Mouse (Mus musculus) kidney, postnatal 36 days (tissue): Measurements from ENCODE around the gene Naa20.

Source experiments
- DNase-seq, 2 experiments: peaks; one replicate each; pipeline ENCODE4 v3.0.0; 2021 to 2022; ENCODE audit warnings: mixed read lengths in 2 of 2

Naa20 gene

DNA sequence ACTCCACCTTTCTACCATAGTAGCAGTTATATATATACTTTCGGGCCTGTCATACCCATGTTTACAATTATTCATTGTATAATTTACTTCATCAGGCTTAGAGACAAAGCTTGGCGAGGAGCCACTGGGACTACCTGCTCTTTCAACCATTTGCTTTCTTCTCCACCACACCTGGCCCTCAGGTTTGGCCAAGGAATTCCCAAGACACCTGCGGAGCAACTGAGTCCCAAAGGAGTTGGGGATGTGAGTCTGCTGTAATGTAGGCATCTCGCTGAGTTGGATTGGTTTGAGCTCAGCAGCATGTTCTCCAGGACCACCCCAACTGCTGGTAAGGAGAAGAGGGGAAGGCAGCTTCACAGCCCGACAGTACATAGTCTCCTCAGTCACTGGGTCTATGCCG lies at the start of gene Naa20:
Gene Naa20, plus strand, starts transcription at position 239 of the 400 bp plus-strand sequence.
- DNase-seq = no peak

DNA sequence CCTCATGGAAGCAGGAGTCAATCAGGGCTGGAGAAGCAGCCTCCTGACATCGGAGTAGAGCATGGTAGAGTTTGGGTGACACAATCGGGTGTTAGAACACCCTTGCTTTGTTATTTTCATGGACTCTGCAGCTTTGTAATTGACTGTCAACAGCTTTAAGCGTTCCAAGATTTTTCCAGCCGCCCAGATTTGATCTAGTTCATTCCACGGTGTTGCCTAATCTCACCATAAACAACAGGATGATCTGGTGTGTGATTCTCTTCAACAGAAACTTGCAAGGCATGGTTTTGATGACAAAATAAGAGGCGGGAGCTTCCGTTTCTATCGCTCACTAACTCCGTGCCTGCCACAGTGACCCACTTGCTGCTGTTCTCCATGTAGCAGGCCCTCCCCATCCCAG lies 46.1 kb upstream of the Naa20 start:
- no peak for DNase-seq

- peak in 1 of 2 experiments; percentile 59 for DNase-seq
Measured at GRCm38 (mm10) chr2:145857864-145858263, 44.0 kb upstream of the Naa20 start.

- peak; percentile 70 to 76 for DNase-seq
Measured at GRCm38 (mm10) chr2:145859442-145859931, 42.4 kb upstream of the Naa20 start.

DNA sequence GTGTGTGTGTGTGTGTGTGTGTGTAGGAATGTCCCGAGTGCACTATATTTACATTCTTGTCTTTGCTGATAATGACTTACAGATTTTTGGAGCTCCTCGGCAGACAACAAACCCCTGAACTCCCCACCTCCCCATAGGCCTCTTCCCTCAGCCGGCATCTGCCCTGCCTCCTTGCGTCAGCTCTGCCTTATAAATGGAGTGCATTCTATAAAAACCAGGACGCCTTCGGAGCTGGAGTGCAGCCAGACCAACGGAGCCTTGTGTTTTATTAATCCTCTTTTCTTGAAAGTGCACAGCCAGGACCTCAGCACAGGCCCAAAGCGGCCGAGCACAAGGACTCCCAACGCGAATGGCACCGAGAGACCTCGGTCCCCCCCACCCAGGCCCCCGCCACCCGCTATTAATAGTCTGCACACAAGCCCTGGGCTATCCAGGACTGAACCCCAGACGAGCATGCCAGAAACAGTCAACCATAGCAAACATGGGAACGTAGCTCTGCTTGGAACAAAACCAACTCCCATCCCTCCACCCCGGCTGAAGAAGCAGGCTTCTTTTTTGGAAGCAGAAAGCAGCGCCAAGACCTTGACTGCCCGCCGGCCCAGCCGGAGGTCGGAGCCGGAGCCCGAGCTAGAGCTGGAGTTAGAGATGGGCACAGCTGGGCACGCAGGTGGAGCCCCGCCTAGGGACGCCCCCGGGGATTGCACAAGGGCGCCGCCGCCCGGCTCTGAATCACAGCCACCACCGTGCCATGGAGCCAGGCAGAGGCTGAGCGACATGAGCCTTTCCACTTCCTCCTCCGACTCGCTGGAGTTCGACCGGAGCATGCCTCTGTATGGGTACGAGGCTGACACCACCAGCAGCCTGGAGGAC lies 41.7 kb upstream of the Naa20 start:
- DNase-seq = peak; percentile 90 to 91

GRCm38 (mm10) chr2:145861193-145862123 lies 40.4 kb upstream of the Naa20 start:
- peak; percentile 54 to 66 for DNase-seq

DNA sequence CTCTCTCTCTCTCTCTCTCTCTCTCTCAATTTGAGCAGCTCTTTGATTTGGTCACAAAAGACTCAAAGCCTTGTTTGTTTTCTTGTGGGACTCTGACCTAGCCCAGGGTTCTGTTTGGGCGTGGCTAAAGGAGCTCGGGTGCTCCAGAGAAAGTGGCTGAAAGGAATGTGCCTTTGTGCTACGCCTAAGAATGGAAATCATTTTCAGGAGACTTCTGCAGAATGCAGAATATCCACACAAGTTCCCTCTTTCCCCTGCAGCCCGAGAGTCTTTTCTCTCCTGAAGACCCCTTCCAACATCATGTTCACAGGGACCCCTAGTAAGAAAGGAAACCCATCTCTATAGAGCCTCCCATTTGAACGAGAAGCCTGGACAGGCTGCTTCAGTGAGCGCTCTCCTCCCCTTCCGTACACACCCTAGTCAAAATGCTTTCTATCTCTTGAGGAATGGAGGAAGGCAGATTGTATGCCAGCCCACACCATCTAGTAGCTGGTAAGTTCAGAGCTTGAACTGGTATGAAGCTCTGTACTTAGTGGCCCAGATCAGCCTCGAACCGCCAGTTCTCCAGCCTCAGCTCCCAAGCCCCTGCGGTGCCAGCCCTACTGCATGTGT lies 39.6 kb upstream of the Naa20 start:
- peak; percentile 79 to 86 for DNase-seq

- DNase-seq = no peak
Measured at GRCm38 (mm10) chr2:145865344-145865743, 36.6 kb upstream of the Naa20 start.

- DNase-seq = no peak
Measured at GRCm38 (mm10) chr2:145866238-145866637, 35.7 kb upstream of the Naa20 start.

DNA sequence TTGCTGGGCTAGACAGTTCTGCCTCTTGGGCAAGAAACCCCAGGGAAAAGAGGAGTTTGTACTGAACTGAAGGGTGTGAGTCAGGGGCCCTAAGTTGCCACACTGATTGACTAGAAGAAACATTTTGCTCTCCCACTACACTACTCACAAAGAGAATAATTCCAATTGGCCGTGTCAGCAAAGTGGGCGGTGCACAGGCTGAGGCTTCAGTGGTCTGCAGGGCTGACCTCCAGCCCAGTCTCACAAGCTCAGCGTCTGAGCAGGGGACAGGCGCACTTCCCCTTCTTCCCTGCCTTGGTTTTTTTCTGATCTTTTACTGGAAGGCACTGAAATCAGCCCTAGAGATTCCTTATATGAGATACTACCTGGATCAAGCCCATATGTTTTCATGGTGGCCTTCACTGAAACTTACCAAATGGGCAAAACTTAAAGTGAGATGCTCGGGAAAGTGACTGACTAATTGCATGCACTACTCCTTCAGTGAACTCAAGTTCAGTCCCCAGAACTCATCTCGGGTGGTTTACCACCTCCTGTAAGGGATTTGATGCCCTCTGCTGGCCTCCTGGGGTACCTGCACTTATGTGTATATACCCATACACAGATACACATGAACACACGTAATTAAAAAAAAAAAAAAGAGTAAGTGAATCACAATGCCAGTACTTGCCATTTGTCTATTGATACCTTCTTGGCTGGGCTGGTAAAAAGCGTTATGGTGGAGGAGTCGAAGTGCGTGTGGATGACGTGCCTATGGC lies 35.0 kb upstream of the Naa20 start:
- no peak for DNase-seq

GRCm38 (mm10) chr2:145871308-145871707 lies 30.6 kb upstream of the Naa20 start:
- DNase-seq = no peak

- DNase-seq = peak in 1 of 2 experiments; percentile 30
Measured at GRCm38 (mm10) chr2:145872099-145872498, 29.8 kb upstream of the Naa20 start.

DNA sequence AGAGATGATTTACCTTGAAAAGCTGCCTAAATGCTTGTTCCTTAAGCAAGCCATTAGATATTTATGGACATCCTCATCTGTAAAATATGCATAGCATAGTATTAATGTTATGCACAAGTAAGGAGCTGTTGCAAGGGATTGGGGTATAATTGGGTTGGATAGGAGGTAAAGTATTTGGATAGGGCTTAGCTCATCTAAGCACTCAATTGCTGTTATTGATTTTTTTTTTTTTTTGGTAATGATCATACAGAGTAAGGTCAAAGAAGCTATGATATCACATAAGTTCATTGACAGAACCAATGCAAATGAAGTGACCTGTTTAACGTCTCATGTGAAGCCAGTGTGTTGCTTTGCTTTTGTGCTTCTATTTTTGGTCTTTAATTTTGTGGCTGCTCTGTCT lies 27.9 kb upstream of the Naa20 start:
- DNase-seq = no peak

DNA sequence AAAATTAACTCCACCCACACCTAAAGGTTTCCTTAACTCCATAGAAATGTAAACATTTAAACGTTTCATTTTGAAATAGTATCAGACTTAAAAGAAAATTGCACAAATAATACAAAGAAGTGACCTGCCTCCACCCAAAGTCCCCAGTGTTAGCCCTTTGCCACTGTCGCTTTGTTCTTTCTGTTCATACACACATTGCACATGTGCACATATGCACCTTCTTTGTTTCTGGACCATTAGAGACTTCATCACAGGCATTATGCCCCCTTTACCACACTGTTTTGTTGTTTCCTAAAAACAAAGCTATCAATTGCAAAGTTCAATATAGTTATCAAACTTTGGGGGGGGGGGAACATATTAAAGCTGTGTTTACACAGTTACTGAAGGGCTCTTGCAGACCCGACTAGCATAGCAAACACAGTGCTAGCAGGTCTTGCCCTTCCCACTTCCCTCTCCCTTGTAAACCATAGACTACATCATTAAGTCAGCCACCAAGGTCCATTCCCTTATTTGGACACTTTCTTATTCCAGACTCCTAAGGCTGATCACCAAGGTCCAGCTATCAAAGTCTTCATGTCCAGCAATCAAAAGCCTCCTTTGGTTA lies 26.9 kb upstream of the Naa20 start:
- no peak for DNase-seq

DNA sequence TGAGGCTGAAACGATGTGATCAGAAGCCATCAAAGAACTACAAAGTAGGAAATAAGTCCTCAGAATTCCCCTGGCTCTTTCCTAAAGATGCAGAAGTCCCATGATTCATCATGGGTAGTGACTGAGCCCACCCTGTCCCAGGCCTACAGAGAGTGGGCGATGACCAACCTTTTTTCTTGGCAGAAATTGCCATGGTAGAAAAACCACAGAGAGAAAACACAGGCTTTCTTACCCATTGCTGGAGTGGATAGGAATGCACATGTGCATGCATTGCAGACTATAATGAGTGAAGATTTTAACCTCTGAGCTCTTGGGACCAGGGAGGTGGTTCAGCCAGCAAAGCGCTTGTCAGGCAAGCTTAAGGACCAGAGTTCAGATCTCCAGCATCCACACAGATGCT lies 24.7 kb upstream of the Naa20 start:
- DNase-seq = no peak

DNA sequence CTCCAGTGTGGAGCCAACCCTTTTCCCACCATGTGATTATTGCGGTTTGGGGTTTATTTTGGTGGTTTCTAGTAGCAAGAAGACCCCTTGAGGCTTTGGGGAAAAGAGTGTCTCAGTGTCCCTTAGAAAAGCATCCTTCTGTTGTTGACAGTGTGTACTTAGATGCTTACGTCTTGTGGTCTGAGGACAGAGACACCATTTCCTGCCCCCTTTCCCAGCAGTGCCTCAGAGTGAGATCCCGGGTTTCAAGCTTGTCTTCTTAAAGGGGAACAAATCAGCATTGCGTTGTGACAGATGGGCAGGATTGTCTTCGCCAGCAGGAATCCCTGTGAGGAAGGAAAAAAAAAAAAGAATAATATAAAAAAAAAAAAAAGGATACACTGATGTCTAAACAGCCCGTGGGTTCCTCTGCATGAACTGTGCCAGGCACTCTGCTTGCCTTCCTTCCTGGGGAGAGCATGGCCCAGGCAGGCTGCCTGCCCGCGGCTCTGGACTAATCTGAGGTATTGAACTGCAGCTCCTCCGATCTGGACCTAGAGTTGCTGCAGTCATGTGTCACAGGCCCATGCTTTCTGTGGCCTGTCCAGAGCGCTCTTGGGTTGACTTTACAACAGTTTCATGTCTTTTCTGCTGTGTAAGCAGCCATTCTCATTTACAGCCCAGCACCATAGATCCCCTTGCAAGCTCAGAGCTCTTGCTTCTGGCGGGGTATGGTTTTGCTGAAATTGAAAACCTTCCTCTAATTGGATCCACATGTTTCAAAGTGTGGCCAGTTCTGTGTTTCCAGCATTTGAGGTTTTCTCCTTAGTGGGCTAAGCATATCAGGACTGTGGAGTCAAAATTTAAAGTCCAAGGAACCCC lies 20.8 kb upstream of the Naa20 start:
- peak; percentile 30 to 41 for DNase-seq

DNA sequence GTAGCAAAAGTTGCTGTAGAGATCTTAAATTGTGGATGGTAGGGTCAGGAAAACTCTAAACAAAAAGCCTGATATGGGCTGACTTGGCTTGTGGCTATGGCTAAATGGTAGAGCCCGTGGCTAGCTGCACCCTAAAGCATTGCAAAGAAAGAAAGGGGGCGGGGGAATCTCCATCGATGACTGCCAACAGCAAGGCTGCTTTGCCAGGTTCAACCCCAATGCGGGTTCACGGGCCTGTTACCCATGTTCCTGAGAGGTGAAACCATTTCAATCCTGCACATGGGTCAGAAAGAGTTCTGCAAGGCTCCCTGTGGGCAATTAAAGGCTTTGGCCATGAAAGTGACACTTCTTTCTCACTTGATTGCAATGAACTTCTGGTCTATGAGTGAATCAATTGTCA lies 20.0 kb upstream of the Naa20 start:
- DNase-seq = no peak

GRCm38 (mm10) chr2:145882398-145882797 lies 19.5 kb upstream of the Naa20 start:
- DNase-seq = no peak

- DNase-seq = peak; percentile 60 to 77
Measured at GRCm38 (mm10) chr2:145884036-145884912, 17.6 kb upstream of the Naa20 start.
